Mouse (Mus musculus) left cerebral cortex, adult 6 months (tissue): ENCODE data around the gene Ift140. TPM values are rescaled to one million over a fixed set of nuclear protein-coding genes. Genes with fewer than 3 reads are reported as not detected.

Source experiments
- long read RNA-seq, 2 experiments: library from polyadenylated mRNA; unstranded; transcript quantifications; one replicate each; pipeline ENCODE4 v2.0.0; 2019 to 2020
- polyA plus RNA-seq: library from polyadenylated mRNA; unstranded; fragments of <200 nt; fragmentation: Nextera tagmentation; gene quantifications from 2 replicates; pipeline ENCODE4 v1.2.3, GENCODE M21; 2021

Ift140 gene
- 3.1 and 4.2 TPM in 2 replicates for polyA plus RNA-seq
- long read RNA-seq, experiment 1, full-length matches to known transcripts = 14 of 37 reads
- long read RNA-seq, experiment 1, partial matches to known transcripts = 10 of 37 reads
- long read RNA-seq, experiment 1, other reads (novel, unspliced or antisense) = 13 of 37 reads
- long read RNA-seq, experiment 2, partial matches to known transcripts = 2 of 5 reads
- long read RNA-seq, experiment 2, other reads (novel, unspliced or antisense) = 3 of 5 reads

GRCm38 (mm10) chr17:25015655-25016291 is at the start of gene Ift140, which contains the start of gene Cramp1l:
TSS of gene Ift140 (plus strand) at chr17:25016085.
TSS of gene Cramp1l (minus strand) at chr17:25015788.

GRCm38 (mm10) chr17:25083444-25083931 is 67.6 kb downstream of the Ift140 start, which contains the start of gene Tmem204:
TSS of gene Tmem204 (minus strand) at chr17:25083591.

GRCm38 (mm10) chr17:25115664-25116432 is 100.0 kb downstream of the Ift140 start, which contains the start of gene Telo2:
TSS of gene Telo2 (minus strand) at chr17:25115967.

GRCm38 (mm10) chr17:25120406-25120805 is 104.5 kb downstream of the Ift140 start, which contains the start of gene Ptx4:
TSS of gene Ptx4 (plus strand) at chr17:25120760.

GRCm38 (mm10) chr17:25133275-25133698 is 117.4 kb downstream of the Ift140 start, which contains the start of gene Clcn7:
TSS of gene Clcn7 (plus strand) at chr17:25133391.

Other genes starting within 250 kb of the Ift140 start
- not detected in 2 replicates for gene Meiob, start 211.8 kb upstream of the Ift140 start, polyA plus RNA-seq
- gene Hagh, start 175.9 kb upstream of the Ift140 start, polyA plus RNA-seq = 287 and 337 TPM in 2 replicates
- gene Fahd1, start 165.7 kb upstream of the Ift140 start, polyA plus RNA-seq = 21.7 and 24.4 TPM in 2 replicates
- gene Igfals, start 150.1 kb upstream of the Ift140 start, polyA plus RNA-seq = not detected in 2 replicates
- 42.6 and 58.2 TPM in 2 replicates for gene Nubp2, start 129.7 kb upstream of the Ift140 start, polyA plus RNA-seq
- gene Spsb3, start 129.4 kb upstream of the Ift140 start, polyA plus RNA-seq = 84.9 and 110 TPM in 2 replicates
- gene Eme2, start 121.0 kb upstream of the Ift140 start, polyA plus RNA-seq = 15.5 and 16.2 TPM in 2 replicates
- 130 and 171 TPM in 2 replicates for gene Mrps34, start 121.0 kb upstream of the Ift140 start, polyA plus RNA-seq
- gene Nme3, start 119.6 kb upstream of the Ift140 start, polyA plus RNA-seq = 117 and 135 TPM in 2 replicates
- gene Mapk8ip3, start 79.1 kb upstream of the Ift140 start, polyA plus RNA-seq = 49.2 and 62.4 TPM in 2 replicates
- 3.8 and 5.3 TPM in 2 replicates for gene Jpt2, start 55.4 kb upstream of the Ift140 start, polyA plus RNA-seq
- gene Cramp1l, start 297 bp upstream of the Ift140 start, polyA plus RNA-seq = 4.1 and 9.0 TPM in 2 replicates
- 12.0 and 13.3 TPM in 2 replicates for gene Tmem204, start 67.5 kb downstream of the Ift140 start, polyA plus RNA-seq
- gene Telo2, start 99.9 kb downstream of the Ift140 start, polyA plus RNA-seq = 7.1 and 7.9 TPM in 2 replicates
- gene Ptx4, start 104.7 kb downstream of the Ift140 start, polyA plus RNA-seq = not detected in 2 replicates
- gene Clcn7, start 117.3 kb downstream of the Ift140 start, polyA plus RNA-seq = 25.3 and 35.1 TPM in 2 replicates
- gene Ccdc154, start 146.4 kb downstream of the Ift140 start, polyA plus RNA-seq = not detected in 2 replicates
- gene Gm38655, start 159.4 kb downstream of the Ift140 start, polyA plus RNA-seq = not detected in 2 replicates
- gene BC003965, start 168.5 kb downstream of the Ift140 start, polyA plus RNA-seq = 22.1 and 26.2 TPM in 2 replicates
- gene Unkl, start 172.3 kb downstream of the Ift140 start, polyA plus RNA-seq = 11.8 and 14.0 TPM in 2 replicates
- gene Gnptg, start 224.0 kb downstream of the Ift140 start, polyA plus RNA-seq = 112 and 121 TPM in 2 replicates
- gene Tsr3, start 224.1 kb downstream of the Ift140 start, polyA plus RNA-seq = 51.9 and 58.2 TPM in 2 replicates
- gene Baiap3, start 240.3 kb downstream of the Ift140 start, polyA plus RNA-seq = 3.1 and 5.1 TPM in 2 replicates